Mouse (Mus musculus): ENCODE measurements at regions not wholly inside any gene's neighbourhood (a gene's known extent, or its start where the extent isn't known, plus 50 kb on each side); places are given as distances from the start of the nearest gene placed in this dataset.

DNA sequence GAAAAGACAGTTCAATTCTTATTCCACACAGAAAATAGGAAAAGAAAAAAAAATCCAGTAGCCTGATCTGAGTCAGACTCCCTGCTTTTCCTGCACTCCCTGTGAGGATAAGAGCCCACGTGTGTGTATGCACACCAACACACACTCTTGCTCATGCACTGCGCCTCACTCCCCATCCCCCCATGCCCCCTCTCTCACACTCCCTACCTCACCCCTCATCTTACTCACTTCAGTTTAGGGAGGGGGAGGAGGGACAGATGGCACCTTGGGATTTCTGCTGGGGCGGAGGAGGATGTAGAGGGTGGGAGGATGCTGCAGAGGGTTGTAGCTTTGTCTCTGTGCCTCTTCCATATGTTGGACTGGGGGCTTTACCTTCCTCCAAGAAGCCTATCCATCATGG lies 85.8 kb upstream of the Sulf2 start:
- no peak for DNase-seq (ENCODE audit: low read depth, low spot score)

DNA sequence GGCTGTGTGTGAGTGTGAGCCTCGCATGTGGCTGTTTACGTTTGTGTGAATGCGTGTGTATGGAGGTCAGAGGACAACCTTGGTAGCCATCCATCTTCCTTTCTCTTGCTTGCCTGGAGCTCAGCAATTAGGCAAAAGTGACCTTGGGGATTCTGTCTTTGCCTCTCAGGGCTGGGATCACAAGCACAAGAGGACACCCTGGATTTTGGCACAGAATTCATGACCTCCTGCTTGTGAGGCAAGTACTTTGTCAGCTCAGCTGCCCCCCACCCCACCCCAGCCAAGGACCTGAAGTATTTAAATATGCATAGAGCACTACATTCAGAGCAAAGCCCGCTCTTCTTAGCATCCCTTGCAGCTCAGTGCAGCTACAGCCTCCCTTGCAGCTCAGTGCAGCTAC lies 84.6 kb upstream of the Sulf2 start:
- no peak for DNase-seq (ENCODE audit: low read depth, low spot score)

DNA sequence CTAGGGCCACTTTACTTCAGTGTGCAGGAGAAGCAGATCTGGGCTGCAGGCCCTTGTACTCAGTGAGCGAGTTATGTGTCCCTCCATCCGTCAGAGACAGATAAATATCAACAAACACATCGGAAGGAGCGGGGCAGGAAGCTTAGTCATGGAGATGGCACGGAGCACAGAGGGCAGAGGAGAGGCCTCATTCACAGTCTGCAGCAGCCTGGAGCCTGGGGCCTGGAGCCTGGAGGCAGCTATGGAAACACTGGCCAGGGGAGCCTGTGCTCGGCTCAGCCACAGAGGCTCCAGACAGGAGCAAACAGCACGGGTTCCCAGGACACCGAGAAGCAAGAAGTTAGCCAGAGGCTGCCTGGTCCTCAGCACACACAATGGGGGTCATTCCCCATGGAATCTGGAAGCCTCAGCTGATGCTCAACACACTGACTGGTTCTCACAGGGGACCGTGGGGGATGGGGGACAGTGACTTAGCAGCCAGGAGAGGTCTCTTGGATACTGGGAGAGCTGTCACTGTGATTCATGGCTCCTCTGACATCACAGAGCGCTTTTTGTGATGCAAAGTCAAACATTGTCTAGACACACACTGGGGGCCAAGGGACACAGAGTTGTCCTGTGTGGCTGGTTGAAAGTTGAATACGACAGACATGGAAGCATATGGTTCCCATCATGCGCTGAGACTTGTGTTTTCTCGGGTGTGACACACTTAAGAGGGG lies 82.2 kb upstream of the Sulf2 start:
- DNase-seq (ENCODE audit: low read depth, low spot score) = no peak

DNA sequence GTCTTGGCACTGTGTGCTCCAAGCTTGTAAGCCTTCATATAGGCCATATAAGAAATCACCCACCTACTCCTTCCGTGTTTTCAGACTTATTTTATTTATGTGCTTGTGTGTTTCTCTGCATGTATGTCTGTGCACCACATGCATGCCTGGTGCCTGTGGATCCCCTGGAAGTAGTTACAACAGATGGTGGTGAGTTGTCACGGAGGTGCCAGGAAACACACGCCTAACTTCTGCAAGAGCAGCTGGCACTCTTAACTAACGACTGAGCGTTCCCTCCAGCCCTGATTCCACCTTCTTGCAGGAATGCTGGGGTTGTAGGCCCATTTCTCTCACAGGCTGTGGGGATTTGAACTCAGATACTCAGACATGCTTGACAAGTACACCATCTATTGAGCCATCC lies 80.6 kb upstream of the Sulf2 start:
- no peak for DNase-seq (ENCODE audit: low read depth, low spot score)

DNA sequence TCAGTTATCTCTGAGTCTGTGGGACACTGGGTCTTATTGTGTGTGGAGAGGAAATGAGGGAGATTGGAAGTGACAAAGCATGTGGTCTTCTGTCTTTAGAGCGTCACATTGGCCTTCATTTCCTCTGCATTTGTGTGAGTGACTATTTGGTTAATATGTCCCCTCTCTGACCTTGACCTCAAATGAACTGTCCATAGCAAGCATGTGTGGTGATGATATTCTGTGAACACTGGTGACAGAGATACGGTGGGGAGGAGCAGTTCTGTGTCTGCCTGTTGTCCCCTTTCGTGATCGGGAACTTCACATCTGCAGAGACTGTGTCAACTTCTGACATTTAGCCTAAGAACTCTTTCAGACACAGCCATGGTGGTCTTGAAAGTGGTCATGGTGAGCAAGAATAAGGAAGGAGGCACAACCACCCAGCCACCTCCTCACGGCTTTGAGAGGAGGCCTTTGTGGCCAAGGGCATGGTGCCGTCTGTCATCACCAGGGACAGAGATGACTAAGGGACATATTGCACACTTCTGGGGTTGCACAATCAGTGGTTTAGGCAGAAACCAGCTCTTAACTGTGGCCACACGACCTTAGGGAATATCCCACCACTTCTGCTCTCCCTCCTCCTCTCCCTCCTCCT lies 79.2 kb upstream of the Sulf2 start:
- DNase-seq (ENCODE audit: low read depth, low spot score) = no peak

DNA sequence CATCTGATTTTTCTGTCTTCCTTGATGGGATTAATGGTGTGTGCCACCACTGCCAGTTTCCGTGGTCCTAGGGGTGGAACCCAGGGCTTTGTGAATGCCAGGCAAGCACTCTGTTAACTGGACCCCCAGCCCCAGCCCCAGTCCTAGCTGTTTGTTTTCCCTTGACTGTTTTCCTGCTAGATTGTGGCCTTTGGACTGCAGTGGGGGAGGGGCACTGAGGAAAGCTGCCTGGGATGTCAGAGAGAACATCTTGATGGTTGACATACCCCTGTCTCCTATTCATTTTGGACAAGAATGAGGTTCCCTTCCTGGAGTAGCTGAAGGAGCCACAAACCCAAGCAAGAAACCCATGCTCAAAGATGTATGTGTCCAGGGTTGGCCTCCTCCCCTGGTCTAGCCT lies 77.8 kb upstream of the Sulf2 start:
- DNase-seq (ENCODE audit: low read depth, low spot score) = no peak

DNA sequence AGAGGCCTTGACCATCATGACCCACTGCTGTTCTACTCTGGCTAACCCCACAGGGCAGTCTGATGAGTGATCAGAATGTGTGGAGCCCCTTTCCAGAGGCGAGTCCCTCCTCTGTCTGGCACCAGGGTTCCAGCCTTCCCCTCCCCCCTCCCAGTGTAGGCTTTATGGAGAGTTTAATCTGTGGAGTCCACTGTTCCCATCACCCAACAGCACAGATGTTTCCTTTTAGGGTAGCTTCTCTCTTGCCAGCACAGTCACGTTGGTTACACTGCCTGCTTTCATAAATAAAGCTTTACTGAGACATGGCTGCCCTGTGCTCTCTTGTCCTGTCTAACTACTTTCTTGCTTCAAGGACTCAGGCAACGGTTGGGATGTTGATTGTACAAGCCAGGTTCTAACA lies 76.9 kb upstream of the Sulf2 start:
- no peak for DNase-seq (ENCODE audit: low read depth, low spot score)

DNA sequence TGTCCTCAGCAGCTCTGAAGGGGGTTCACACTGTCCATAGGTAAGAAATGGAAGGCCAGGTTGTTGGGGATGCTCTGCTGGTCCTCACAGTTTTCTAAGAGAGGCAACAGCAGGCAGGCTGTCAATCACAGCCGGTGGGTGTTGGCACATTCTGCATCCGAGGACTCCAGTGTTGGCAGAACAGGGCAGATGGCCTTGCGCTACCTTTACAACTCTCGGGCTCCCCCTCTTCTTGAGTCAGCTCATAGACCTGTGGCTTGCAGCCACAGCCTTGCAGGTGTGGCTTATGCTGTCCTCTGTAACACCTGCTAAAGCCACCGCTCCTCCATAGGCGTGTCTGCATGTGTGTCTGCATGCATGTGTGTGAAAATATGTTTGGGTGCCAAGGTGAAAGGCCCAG lies 75.2 kb upstream of the Sulf2 start:
- no peak for DNase-seq (ENCODE audit: low read depth, low spot score)

DNA sequence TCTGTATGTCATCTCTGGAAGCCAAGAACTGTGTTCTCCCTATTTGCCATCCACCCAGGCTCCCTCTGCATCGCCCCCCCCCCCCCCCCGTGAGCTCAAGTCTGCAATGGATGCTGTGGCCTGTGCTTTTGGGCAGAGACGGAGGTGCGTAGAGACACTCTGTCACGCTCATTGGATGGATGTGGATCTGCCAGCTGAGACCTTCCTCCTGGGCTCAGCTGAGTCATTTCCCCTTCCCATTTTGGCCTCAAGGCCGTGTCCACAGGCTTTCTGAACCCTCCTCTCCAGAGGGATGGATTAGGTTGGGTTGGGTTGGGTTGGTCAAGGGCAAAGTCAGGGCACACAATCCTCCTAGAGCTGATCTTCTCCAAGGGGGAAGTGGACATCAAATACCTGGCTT lies 72.9 kb upstream of the Sulf2 start:
- DNase-seq (ENCODE audit: low read depth, low spot score) = no peak

DNA sequence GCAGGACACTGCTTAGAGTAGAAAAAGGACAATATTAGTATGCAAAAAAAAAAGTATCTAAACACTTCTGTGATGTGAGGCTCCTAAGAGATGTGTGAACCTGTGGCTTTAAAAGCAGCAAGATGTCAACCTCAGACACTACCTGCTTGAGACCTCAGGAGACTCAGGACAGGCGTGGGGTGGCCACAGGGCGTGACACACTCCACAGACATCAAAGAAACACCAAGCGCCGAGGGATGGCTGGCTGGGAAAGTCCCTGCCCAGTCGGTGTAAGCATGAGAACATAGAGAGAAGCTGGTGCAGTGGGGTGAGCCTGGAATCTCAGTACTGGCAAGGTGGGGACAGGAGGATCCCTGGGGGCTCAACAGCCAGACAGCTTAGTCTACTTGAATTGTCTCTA lies 72.0 kb upstream of the Sulf2 start:
- DNase-seq (ENCODE audit: low read depth, low spot score) = no peak

DNA sequence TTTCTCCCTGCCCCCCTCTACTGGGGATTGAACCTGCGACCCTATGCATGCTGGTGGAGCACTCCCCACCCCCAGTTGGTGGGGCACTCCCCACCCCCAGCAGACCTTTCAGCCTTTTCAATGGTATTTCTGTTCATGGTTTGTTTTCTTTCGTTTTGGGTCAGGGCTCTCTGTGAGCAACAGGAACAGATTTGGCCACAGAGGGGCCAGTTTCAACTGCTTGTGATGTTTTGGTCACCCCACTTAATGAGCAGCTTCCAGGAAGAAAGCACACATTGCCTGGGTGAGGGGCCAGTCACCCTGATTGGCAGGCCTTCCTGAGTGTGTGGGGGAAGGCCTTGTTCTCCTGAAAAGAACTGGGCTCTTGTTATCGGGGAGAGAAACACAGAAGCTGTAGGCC lies 71.5 kb upstream of the Sulf2 start:
- DNase-seq (ENCODE audit: low read depth, low spot score) = no peak

DNA sequence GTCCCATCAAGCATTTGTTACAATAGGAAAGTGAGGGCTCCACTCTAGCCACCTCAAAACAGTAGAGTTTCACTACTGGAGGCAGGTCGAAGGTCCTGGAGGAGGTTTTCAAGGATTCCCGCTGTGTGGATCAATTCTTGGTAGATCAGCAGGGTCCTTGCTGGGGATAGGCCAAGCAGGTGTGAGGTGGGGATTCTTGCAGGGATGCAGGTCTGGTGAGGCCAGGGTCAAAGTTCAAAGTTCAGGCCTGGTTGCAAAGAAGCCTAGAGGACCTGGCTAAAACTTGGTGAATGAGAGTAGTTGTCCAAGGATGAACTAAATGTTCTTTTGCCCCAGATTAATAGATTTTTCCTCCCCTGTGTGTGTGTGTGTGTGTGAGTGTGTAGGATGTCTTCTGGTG lies 70.9 kb upstream of the Sulf2 start:
- no peak for DNase-seq (ENCODE audit: low read depth, low spot score)

DNA sequence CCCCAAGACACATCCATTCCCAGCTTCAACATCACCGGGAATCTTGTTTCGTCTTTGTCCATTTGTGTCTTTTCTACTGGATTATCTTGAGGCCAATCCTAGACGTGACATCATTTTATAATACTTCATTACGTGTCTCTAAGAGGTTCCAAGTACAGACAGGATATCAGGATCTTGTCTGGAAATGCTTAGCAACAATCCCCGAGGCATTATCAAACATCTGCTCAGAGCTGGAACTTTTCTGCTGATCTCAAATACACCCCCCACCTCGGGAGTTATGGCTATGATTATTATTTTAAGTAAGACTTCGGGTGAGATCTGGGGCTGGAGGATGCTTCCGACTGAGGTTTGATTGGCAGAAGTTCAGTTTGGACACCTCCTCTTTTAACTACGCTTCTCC lies 69.9 kb upstream of the Sulf2 start:
- no peak for DNase-seq (ENCODE audit: low read depth, low spot score)

DNA sequence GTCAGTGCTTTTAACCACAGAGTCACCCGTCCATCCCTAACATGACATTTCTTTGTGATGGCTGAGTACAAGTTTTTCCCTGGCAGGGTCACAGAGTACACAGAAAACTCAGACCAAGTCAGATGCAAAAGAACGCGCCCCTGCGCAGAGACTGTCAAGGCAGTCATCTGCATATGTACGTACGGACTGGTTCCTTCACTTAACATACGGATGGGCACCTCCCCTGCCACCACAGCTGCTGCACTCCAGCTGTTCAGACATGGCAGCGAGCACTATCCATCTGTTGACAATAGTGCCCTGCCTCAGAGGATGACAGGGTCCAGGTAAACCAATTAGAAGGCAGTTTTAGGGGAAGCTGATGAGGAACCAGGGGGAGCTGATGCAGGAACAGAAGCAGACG lies 63.3 kb upstream of the Sulf2 start:
- no peak for DNase-seq (ENCODE audit: low read depth, low spot score)

DNA sequence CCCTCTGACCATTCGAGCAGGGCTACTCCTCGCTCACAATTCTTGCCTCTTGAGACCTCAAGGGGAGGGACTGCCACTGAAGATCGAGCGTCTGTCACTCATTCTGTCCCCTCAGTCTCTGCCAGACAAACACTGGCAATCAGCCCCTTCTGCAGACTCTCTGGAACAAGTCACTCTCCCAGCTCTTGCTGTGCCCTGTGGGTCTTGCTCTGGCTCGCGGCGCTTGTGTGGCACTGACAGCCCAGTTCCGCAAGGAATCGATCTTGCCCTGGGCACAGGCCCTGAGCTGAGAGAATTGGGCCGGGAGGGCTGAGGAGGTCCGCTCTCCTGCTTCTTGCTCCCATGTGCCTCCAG lies 61.0 kb upstream of the Sulf2 start:
- DNase-seq (ENCODE audit: low read depth, low spot score) = no peak

DNA sequence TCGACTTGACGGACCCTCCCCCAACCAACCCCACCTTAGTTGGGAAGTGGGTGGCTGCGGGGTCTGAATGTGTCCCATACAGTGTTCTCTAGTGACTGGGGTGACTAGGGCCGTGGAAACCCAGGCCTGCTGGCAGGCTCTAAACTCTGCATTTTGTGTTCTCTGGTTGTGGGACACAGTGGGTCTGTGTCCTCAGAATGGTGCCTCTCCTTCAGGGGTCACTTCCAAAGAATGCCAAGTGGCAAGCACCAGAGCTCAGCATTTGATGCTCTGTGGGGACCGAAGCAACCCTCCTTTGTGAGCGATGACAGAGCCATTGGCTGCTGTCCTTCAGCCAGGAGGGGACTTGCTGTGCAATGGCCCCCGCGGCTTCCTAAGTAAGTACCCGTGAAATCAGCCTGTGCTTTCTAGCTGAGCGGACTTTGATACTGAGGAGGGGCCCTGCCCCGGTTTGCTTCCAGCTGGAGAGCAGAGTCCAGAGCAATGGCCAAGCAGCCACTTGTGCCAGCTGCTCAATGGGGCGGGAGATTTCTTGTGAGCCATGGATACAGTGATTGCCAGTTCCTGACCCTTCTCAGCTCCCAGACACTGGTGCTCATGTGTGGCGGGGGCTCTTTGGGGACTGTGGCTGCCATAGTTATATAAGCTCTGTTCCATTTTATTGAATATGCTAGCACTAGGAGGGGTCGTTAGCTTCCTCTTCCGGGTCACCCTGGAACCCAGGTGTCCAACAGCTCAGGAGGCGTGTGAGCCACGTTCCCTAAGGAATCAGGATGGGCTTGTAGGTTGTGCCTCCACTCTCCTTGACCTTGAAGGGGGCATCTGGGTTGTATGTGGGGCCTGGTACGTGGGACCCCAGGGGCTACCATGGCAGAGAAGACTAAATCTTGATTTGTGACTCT lies 60.4 kb upstream of the Sulf2 start:
- no peak for DNase-seq (ENCODE audit: low read depth, low spot score)

DNA sequence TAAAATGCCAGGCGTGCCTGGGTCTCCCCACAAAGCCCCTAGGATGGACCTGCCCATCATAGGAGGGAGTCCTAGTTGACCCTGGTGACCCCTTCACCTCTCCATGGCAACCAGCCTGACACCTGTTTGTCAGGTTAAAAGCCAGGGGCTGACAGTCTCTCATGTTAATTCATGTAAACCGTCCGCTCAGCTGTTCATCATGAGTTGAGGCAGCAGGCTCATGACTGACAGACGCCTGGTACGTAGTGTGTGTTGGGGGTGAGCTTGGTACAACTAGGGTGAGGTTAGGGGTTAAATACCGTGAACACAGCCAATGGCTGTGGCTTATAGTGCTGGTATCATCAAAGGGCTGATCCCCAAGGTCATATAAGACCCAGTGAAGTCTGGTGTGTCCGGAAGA lies 59.7 kb upstream of the Sulf2 start:
- DNase-seq (ENCODE audit: low read depth, low spot score) = no peak

DNA sequence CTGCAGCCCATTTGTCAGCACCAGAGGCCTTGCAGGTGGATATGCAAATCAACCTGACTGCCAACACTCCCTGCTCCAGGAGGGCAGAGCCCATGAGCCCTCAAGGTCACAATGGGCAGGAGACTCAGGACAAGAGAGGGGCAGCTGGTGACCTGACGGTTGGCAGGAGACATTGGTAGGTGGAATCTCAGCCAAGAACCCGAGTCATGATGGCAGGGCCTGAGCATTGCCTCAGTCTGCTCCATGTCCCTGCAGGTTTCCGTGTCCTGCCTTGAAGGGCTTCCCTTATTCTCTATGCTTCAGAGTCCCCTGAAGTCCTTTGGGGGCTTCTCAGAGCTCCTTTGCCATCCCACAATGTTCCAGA lies 51.7 kb upstream of the Sulf2 start:
- no peak for DNase-seq (ENCODE audit: low read depth, low spot score)

DNA sequence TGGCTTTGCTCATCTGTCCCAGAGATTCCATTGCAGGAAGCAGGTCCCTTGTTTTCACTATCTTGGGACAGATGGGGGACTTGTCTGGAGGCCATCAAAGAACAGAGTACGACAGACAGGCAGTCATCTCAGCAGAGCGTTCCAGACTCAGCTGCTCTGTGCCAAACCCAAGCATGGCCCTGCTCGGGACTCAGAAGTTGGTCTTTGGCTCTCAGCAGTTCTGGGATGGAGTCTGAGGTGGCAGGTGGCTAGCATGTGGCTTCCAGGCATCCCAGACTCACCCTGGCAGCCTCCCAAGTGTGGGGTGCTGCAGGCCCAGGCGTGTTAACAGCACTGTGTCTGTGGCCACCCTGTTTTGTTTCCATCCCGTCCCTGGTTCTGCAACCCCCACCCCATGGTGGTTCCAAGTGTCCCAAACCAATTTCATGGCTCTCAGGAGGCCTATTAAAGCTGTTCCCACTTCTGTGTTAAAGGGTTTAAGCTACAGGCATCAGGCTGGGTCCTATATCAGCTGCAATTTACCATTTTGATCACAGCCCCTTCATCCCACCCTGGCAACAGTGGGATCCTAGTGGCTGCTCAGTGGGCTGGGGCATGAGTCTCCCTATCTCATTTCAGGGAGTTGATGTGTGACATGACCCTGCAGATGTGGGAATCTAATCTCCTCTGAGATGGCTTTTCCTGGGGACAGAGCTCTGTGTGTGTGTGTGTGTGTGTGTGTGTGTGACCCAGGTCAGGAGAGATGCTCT lies 51.1 kb upstream of the Sulf2 start:
- DNase-seq (ENCODE audit: low read depth, low spot score) = no peak
